Mouse (Mus musculus): Measurements from ENCODE around the gene Slc6a6.

GRCm38 (mm10) chr6:91707886-91708564 is 24.2 kb downstream of the Slc6a6 start:
- TF ChIP-seq CTCF (conservative IDR thresholded peaks at IDR 0.05; ENCODE audit: insufficient read depth, insufficient read length, low read depth, low read length) (no peak), POLR2A (IDR thresholded peaks at IDR 0.05; ENCODE audit: low read depth, low read length) (no peak)
